Mouse (Mus musculus): Measurements from ENCODE around the gene Slc35f6.

GRCm38 (mm10) chr5:30667686-30668085, 20.0 kb downstream of the Slc35f6 start:
- no peak for TF ChIP-seq CTCF (IDR thresholded peaks at IDR 0.05; ENCODE audit: borderline replicate concordance, insufficient read depth, low read length)
- no peak for TF ChIP-seq POLR2A (IDR thresholded peaks at IDR 0.05; ENCODE audit: low read depth, low read length)

Data from embryonic fibroblast, embryonic 13.5 days (primary cell).